Mouse (Mus musculus) large intestine, adult 2 months (tissue): ENCODE results near the gene Jaml. TPM values are rescaled to one million over a fixed set of nuclear protein-coding genes. Genes with fewer than 3 reads are reported as not detected.

ENCODE experiments used
- DNase-seq: peaks from one replicate; pipeline ENCODE4 v3.0.0-alpha.2; 2012; ENCODE audit warnings: low read depth, low spot score
- WGBS: fragments of 180-500 bp; shearing (Covaris S2); methylation state at CpG from one replicate; pipeline ENCODE4 v1.1.7; 2018; 5-methylcytosine and 5-hydroxymethylcytosine counted together
- polyA plus RNA-seq: library from polyadenylated mRNA; depleted of rRNA; stranded (reverse); fragments of >200 nt; gene quantifications from 2 replicates; pipeline ENCODE4 v1.2.3, GENCODE M21; 2012; rRNA removed

Jaml gene
- polyA plus RNA-seq, 1 experiment, result 4.4 TPM

GRCm38 (mm10) chr9:45153361-45153760, 74.4 kb downstream of the Jaml start:
- no peak for DNase-seq
- WGBS, result 72% methylated on average over 7 of the region's 7 CpGs

Other genes with a start within 250 kb of the Jaml start
- 4.9 and 13.6 TPM in 2 replicates for gene Kmt2a, start 197.9 kb upstream of the Jaml start, polyA plus RNA-seq
- gene Atp5l, start 158.4 kb upstream of the Jaml start, polyA plus RNA-seq, result 453 and 486 TPM in 2 replicates
- 10.3 and 15.9 TPM in 2 replicates for gene Ube4a, start 113.6 kb upstream of the Jaml start, polyA plus RNA-seq
- 9.3 and 9.5 TPM in 2 replicates for gene Cd3g, start 98.8 kb upstream of the Jaml start, polyA plus RNA-seq
- gene Cd3d, start 97.4 kb upstream of the Jaml start, polyA plus RNA-seq, result 4.8 and 5.3 TPM in 2 replicates
- 11.1 and 14.3 TPM in 2 replicates for gene Cd3e, start 69.6 kb upstream of the Jaml start, polyA plus RNA-seq
- gene Mpzl2, start 39.4 kb upstream of the Jaml start, polyA plus RNA-seq, result 13.6 and 19.9 TPM in 2 replicates
- 4.5 and 7.6 TPM in 2 replicates for gene Mpzl3, start 24.0 kb upstream of the Jaml start, polyA plus RNA-seq
- gene Scn2b, start 38.6 kb downstream of the Jaml start, polyA plus RNA-seq, result 2.3 and 2.8 TPM in 2 replicates
- gene Scn4b, start 59.2 kb downstream of the Jaml start, polyA plus RNA-seq, result 0.05 and 0.10 TPM in 2 replicates
- 0.15 TPM in 1 of 2 replicates, not detected in the other for gene BC049352, start 102.8 kb downstream of the Jaml start, polyA plus RNA-seq
- gene Tmprss4, start 124.9 kb downstream of the Jaml start, polyA plus RNA-seq, result 147 and 155 TPM in 2 replicates
- gene Il10ra, start 190.0 kb downstream of the Jaml start, polyA plus RNA-seq, result 6.0 and 7.7 TPM in 2 replicates
- not detected in 2 replicates for gene Tmprss13, start 239.9 kb downstream of the Jaml start, polyA plus RNA-seq